Mouse (Mus musculus) layer of hippocampus, postnatal 25 days (tissue): Measurements from ENCODE around the gene Filip1. TPM values are rescaled to one million over a fixed set of nuclear protein-coding genes. Genes with fewer than 3 reads are reported as not detected.

Experiments
- DNase-seq, 2 experiments: peaks; one replicate each; pipeline ENCODE4 v3.0.0; 2022; ENCODE audit warnings: mixed read lengths in 2 of 2, low spot score in 1 of 2; ENCODE audit errors: extremely low spot score in 1 of 2
- total RNA-seq, 2 experiments: library from RNA; stranded (reverse); gene quantifications; 2 replicates each; pipeline ENCODE4 v1.2.3; 2021

Gene Filip1
- total RNA-seq, 2 experiments from 2014 or later = 8.4 to 14.4 TPM

- no peak for DNase-seq
Measured at GRCm38 (mm10) chr9:79951339-79951738, 61.3 kb downstream of the Filip1 start.

- no peak for DNase-seq
Measured at GRCm38 (mm10) chr9:79950666-79951065, 62.0 kb downstream of the Filip1 start.

GRCm38 (mm10) chr9:79950038-79950437 lies 62.6 kb downstream of the Filip1 start:
- DNase-seq = no peak

- DNase-seq = no peak
Measured at GRCm38 (mm10) chr9:79948376-79948775, 64.3 kb downstream of the Filip1 start.

- no peak for DNase-seq
Measured at GRCm38 (mm10) chr9:79947973-79948372, 64.7 kb downstream of the Filip1 start.

GRCm38 (mm10) chr9:79947414-79947813 lies 65.2 kb downstream of the Filip1 start:
- no peak for DNase-seq

- DNase-seq = no peak
Measured at GRCm38 (mm10) chr9:79944872-79945271, 67.8 kb downstream of the Filip1 start.

- DNase-seq = no peak
Measured at GRCm38 (mm10) chr9:79943986-79944385, 68.7 kb downstream of the Filip1 start.

- no peak for DNase-seq
Measured at GRCm38 (mm10) chr9:79938416-79939206, 74.0 kb downstream of the Filip1 start.

- no peak for DNase-seq
Measured at GRCm38 (mm10) chr9:79937570-79937969, 75.1 kb downstream of the Filip1 start.

GRCm38 (mm10) chr9:79932578-79932977 lies 80.1 kb downstream of the Filip1 start:
- DNase-seq = no peak

GRCm38 (mm10) chr9:79928092-79928491 lies 84.6 kb downstream of the Filip1 start:
- no peak for DNase-seq

- DNase-seq = no peak
Measured at GRCm38 (mm10) chr9:79927156-79927870, 85.3 kb downstream of the Filip1 start.

- DNase-seq = no peak
Measured at GRCm38 (mm10) chr9:79926464-79927155, 86.0 kb downstream of the Filip1 start.

GRCm38 (mm10) chr9:79925950-79926349 lies 86.7 kb downstream of the Filip1 start:
- no peak for DNase-seq

- DNase-seq = no peak
Measured at GRCm38 (mm10) chr9:79923262-79923661, 89.4 kb downstream of the Filip1 start.

- no peak for DNase-seq
Measured at GRCm38 (mm10) chr9:79922493-79922760, 90.2 kb downstream of the Filip1 start.

- no peak for DNase-seq
Measured at GRCm38 (mm10) chr9:79921701-79922492, 90.8 kb downstream of the Filip1 start.

- DNase-seq = no peak
Measured at GRCm38 (mm10) chr9:79920540-79920933, 92.1 kb downstream of the Filip1 start.

GRCm38 (mm10) chr9:79919750-79920539 lies 92.7 kb downstream of the Filip1 start:
- no peak for DNase-seq
